Mouse (Mus musculus) heart, adult 9 months (tissue): ENCODE data around the gene Setd3.

Experiments
- DNase-seq, 2 experiments: peaks; one replicate each; pipeline ENCODE4 v3.0.0; 2022; ENCODE audit warnings: low spot score in 2 of 2

The Setd3 gene

GRCm38 (mm10) chr12:108143624-108144498 lies 35.3 kb downstream of the Setd3 start:
- no peak for DNase-seq

DNA sequence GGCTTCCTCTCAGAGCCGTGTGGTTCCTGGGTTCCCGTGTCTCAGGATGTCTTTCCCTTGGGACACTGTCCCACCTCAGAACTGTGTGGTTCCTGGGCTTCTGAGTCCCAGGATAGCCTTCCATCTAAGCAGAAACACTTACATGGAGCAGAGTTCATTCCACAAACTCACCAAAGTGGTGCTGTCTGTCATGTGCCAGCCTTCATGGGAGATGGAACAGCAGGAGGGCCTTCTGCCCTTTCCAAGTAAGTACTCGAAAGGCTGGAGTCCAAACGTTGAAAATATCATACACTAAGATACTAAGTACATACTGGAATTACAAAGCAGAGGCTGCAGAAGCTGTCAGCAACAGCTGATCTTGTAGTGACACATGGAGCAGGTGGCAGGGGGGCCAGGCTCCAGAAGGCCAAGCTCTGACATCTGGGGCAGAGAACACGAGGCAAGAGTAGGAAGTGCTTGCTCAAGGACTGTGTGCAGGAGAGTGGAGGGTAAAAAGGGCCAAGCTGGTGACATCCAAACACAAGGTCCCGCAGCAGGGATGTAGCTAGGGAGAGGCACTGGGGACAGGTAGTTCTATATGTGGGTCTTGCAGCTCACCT lies 43.4 kb downstream of the Setd3 start:
- no peak for DNase-seq

GRCm38 (mm10) chr12:108133181-108133580 lies 45.9 kb downstream of the Setd3 start:
- no peak for DNase-seq

DNA sequence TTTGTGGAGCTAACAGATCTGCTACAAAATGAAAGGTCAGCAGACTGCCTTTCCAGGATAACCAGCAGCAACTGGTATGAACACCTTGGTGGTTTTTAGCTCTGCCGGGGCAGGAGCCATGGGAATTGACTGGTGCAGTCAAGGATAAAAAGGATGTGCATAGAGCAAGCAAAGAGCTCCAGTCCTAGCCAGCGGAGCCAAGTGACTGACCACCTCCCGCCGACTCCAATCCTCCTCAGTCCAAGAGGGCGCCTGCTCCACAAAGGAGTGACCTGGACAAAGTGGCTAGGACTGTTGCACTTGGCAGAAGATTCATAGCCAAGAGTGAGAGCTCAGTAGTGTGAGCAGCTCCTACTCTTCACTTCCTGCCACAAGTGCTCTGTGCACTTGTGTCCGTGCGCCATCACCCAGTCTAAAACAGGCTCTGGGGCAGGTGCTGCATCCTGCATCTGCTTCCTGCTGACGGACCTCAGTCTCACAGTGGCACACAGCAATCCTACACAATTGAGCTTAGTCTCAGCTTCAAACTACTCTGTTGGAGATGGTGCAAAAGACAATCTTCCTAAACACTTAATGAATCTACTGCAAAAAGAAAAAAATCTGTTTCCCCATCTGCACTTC lies 46.6 kb downstream of the Setd3 start:
- DNase-seq: no peak

DNA sequence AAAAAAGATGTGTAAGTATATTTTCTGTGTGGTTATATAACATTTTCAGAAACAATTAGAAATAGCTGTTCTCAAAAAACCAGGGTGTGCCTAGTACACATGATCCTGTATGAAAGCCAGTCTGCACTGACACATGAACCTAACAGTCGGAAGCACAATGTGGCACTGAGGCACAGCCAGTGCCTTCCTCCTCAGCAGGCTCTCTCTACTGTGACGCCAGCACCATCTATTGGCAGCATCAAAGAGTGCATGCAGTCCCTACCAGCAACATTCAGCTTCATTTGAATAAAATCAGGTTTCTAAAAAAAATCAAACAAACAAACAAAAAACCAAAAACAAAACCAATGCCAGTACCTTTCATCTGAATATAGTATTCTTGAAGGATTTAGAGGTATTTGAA lies 57.8 kb downstream of the Setd3 start:
- peak; percentile 15 to 40 for DNase-seq

DNA sequence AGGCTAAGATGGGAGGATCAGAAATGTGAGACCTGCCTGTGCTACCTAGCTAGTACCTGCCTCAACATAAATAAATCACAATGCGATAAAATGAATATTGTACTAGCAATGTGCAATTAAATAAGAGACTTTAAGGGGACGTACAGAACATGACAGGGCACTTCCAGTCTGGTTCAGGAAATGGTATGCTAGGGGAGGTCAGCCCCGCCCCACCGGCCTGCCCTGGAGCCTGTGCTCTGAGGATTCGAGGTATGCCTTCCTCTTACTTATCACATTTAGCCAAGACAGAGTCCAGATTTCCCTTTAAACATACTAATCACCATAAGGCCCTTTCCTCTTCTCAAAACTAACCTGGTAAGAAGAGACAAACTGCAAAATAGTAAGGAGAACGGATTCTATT lies 58.7 kb downstream of the Setd3 start:
- no peak for DNase-seq

- no peak for DNase-seq
Measured at GRCm38 (mm10) chr12:108119930-108120329, 59.2 kb downstream of the Setd3 start.

- DNase-seq: no peak
Measured at GRCm38 (mm10) chr12:108118902-108119531, 60.1 kb downstream of the Setd3 start.

GRCm38 (mm10) chr12:108118503-108118901 lies 60.6 kb downstream of the Setd3 start:
- DNase-seq: no peak

- no peak for DNase-seq
Measured at GRCm38 (mm10) chr12:108111191-108111590, 67.9 kb downstream of the Setd3 start.

- no peak for DNase-seq
Measured at GRCm38 (mm10) chr12:108110674-108111073, 68.4 kb downstream of the Setd3 start.

DNA sequence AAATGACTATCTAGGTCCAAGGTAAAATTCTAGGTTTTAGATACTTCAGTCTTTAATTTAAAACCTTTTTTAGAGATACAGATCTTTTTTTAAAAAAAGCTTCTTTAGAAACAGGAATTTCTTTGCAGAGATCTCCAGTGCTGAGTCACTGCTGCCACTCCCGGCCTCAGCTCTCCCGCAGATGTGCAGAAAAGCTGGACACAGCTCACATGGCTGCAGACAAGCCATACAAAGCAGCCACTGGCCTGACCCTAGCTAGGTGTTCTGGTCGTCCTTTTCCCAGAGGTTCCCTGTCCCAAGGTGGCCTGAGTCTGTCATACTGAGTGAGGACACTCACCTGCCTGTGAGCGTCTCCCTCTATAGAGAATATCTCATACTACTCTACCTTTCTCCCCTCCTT lies 69.4 kb downstream of the Setd3 start:
- DNase-seq: no peak

DNA sequence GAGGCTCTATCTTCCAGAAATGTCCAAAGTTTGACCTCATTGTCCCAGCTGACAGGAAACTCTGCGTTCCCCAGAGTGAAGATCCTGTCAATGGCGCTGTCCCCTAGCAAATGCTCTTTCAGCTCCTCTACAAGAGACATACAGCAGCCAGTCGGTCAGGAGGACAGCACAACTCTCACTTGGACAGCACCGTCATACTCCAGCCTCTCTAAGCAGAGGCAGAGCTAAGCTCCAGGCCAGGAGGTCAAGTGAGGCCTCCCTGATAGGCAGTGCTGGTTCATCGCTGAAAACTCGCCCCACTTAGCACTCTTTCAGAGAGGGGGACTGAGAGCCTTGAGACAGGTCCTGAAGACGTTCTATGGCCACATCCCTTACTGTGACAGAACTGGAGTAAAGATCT lies 70.5 kb downstream of the Setd3 start:
- DNase-seq: peak in 1 of 2 experiments; percentile 17

GRCm38 (mm10) chr12:108103292-108103691 lies 75.8 kb downstream of the Setd3 start:
- no peak for DNase-seq

DNA sequence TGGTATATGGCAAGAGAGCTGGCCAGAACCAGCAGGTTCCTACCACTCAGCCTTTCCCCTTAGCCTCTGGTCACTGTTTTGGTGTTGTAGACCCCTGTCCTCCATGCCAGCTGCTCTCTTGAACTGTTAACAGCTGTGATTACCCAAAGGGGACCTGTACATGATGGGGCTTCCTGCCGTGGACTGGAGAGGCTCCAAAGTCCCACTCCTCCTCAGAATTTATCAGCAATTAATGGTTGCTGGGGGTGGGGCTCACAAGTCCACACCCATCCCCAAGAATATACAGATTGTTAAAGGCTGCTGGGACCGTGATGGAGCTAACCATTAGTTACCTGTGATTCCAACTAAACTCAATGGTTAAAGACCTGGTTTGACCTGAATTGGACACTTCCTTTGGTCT lies 77.0 kb downstream of the Setd3 start:
- no peak for DNase-seq

DNA sequence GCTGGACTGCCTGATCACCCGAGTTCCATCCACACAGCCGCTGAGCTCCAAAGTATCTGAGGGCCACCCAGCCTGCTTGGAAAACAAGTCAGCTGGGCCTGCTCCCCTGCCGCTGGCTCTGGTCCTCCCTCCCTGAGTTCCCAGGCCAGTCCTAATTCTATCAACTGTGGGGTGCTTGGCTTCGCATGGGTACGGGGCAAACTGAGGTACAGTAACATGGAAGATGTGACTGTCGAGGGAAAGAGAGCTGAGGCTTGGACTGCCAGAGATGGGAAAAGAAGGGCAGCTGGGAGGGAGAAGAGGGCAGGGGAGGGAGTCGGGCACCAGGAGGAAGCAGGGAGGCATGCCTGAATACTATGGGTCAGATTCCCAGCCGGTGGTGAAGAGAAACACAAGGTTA lies 78.9 kb downstream of the Setd3 start:
- DNase-seq: no peak

DNA sequence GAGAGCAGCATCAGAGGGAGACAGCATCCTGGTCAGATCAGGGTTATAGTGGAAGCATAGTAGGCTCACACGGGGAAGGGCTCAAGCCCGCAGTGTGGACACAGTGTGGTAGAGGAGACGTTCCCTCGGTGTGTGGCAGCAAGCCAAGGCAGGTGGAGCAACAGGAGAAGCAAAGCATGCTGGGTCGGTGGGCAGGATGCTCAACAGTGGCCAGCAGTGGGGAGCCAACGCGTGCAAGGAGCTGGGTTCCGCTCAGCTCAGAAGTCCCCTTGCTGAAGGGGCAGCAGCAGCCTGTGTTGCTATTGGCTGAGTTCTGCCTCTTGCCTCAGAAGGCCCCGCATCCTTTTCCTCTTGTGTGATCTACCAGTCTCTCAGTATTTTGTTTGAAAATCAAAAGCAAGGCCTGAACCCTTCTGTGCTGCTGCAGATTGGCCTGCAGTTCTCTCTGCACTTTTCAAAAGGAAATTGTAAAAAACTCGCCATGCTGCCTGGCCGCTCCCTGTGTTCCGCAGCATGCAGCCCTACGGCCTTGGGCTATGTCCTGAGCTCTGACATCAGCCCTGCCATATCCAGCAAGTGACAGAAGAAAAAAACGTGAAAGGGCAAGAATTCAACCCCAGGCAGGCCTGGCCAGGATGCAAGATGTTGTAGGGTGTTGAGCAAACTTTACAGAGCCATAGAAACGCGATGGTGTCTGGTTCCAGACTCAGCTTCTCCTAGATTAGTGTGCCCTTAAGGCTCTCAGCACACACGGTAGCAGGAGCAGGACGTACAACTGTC lies 80.7 kb downstream of the Setd3 start:
- no peak for DNase-seq

GRCm38 (mm10) chr12:108097643-108098042 lies 81.5 kb downstream of the Setd3 start:
- no peak for DNase-seq

DNA sequence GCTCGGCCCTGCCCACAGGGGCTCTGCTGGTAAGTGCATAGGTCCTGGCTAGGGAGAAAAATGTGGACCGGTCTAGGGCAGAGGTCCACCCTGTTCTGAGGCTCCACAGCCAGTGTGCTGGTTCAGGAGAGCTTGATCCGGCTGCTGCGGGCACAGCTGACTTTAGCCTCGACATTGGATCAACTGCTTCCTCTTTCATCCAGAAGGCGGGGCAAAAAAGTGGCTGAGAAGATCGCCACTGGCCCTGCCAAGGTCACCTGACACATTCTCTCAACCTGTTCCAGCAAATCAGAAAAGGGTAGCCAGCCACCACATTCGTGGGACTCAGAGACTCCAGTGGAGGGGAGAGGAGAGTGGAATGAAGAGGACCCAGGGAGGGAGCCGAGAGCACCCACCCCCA lies 90.9 kb downstream of the Setd3 start:
- no peak for DNase-seq

DNA sequence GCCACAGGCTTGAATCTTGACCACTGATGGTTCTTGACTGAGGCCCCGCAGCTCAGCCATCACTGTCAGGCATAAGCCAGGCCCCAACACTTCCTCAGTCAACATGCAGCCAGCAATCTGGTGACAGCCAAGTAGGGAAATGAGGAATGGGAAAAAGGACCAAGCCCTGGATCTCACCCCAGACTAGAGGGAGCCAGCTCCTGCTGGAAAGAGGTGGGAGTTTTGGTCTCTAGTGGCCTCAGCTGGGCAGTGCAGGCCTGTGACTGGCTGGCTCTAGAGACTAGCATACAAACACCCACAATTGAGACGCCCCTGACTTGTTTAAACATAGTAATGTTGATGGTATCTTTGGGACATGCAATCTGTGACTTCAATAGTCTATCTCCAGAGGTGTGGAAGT lies 91.6 kb downstream of the Setd3 start:
- no peak for DNase-seq

GRCm38 (mm10) chr12:108078122-108078752 lies 100.9 kb downstream of the Setd3 start:
- no peak for DNase-seq
